Mouse (Mus musculus) megakaryocyte, embryonic 14.5 days (primary cell): Measurements from ENCODE around the gene Aatf.

Experiments
- FLI1 ChIP-seq: IDR thresholded peaks from 2 replicates; pipeline ENCODE4 v1.6.1; 2012; ENCODE audit warnings: low read length, inconsistent platforms, mixed read lengths
- GATA1 ChIP-seq: IDR thresholded peaks from 3 replicates; pipeline ENCODE4 v1.6.1; 2012; ENCODE audit warnings: mixed read lengths, low read length, inconsistent platforms, borderline replicate concordance

GRCm38 (mm10) chr11:84524511-84525270 is 11.4 kb upstream of the Aatf start:
- TF ChIP-seq FLI1 (no peak), GATA1 (no peak)
